Mouse (Mus musculus): Measurements from ENCODE around the gene Tspan14.

DNA sequence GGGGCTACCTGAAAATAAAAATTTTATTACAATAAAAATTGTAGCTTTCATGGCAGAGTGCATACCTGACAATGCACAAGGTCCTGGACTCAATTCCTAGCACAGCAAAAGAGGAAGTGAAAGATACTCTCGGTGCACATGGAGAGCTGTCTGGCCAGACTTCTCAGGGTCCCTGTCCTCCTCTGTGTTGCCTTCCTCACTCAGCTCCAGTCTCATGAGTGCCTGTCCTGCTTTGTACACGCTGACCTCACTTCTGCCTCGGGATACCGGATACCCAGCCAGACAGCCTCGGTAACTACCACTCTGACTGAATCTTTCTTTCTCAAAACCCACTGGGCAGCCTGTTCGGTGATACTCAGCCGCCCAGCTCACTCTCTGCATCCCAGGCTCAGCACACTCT lies 33.3 kb downstream of the Tspan14 start:
- no peak for TF ChIP-seq CTCF (IDR thresholded peaks at IDR 0.05)
- no peak for TF ChIP-seq EP300 (IDR thresholded peaks at IDR 0.05)
